ENCODE assay signal across 10 mouse cellular contexts in the genomic region with DNA sequence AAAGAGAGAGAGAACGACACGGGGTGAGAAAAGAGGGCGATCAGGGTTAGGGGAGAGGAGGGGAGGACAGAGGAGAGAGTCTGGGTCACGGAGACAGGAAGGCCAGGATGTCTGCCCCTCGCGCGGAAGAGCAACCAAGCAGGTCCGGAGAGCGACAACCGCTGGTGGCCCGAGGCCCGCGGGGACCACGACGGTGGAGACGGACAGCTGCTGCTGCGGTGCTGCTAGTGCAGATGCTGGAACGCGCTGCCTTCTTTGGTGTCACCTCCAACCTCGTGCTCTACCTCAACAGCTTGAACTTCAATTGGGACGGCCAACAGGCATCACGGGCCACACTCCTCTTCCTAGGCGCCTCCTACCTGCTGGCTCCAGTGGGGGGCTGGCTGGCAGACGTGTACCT. TPM values are rescaled to one million over a fixed set of nuclear protein-coding genes. Genes with fewer than 3 reads are reported as not detected.
DNase-seq lines count a peak whose midpoint lies in the region; ATAC-seq and TF ChIP-seq lines count a peak whose summit lies in the region.
"Had no signal": no experiment of that assay in that cellular context is flagged by ENCODE, and none has a peak within 500 bp of the region (broad histone marks: within the 10 kb centered on the region; RNA-seq: fewer than 3 reads in every experiment).

No protein-coding gene starts in this region.

- H3K36me3 ChIP-seq in kidney, postnatal 0 days (ENCODE audit: insufficient read depth, low read length), result no peaks in the 10 kb centered on the region
- no peaks in the 10 kb centered on the region for H3K36me3 ChIP-seq in heart, embryonic 14.5 days (ENCODE audit: control insufficient read depth, insufficient read depth, low read length)

- TF ChIP-seq CTCF in kidney, postnatal 0 days (IDR thresholded peaks at IDR 0.05; ENCODE audit: low read depth), result no peak

- ATAC-seq in kidney, postnatal 0 days (replicated peaks; ENCODE audit: low FRiP score, low read depth), result 0 out of 2 replicates have a peak, but pooled peaks have one; percentile 17
- no peak for ATAC-seq in heart, embryonic 14.5 days (ENCODE audit: insufficient number of reproducible peaks, insufficient read depth, low FRiP score, low read depth)
- ATAC-seq in cerebellum, adult (ENCODE audit: insufficient number of reproducible peaks, low FRiP score, low TSS enrichment), result no peak

- H3K27me3 ChIP-seq in kidney, postnatal 0 days (ENCODE audit: insufficient read depth, low read length), result no peaks in the 10 kb centered on the region
- H3K27me3 ChIP-seq in heart, embryonic 14.5 days (ENCODE audit: control insufficient read depth, insufficient read depth, low read length), result no peaks in the 10 kb centered on the region

- 33% methylated on average over 24 of the region's 24 CpGs for WGBS in kidney, postnatal 0 days
- 48% methylated on average over 22 of the region's 24 CpGs for WGBS in heart, embryonic 14.5 days

- DNase-seq in embryo, embryonic 10 days (ENCODE audit: low spot score), result peak; percentile 37
- no peak for DNase-seq in embryo, embryonic 9.5 days (ENCODE audit: extremely low spot score)
- DNase-seq in kidney, postnatal 0 days (ENCODE audit: low spot score), result no peak
- DNase-seq in kidney, adult 18-20 months, result no peak
- peak; percentile 30 for DNase-seq in naive thymus-derived CD4-positive, alpha-beta T cell, adult 2 months (ENCODE audit: low read depth)
- DNase-seq in ovary, postnatal 10 days (ENCODE audit: low spot score), result no peak

- H3K4me2 ChIP-seq in kidney, postnatal 0 days (ENCODE audit: low read length), result peak overlapping the region; percentile 30; the same call in 1 of the 2 replicates
- H3K4me2 ChIP-seq in heart, embryonic 14.5 days (ENCODE audit: low read length), result peak overlapping the region; percentile 40

- H3K27ac ChIP-seq in kidney, postnatal 0 days, result no peak overlapping the region
- H3K27ac ChIP-seq in heart, embryonic 14.5 days (replicated peaks in 1 of 2; ENCODE audit: control insufficient read depth in 1 of 2, insufficient read depth in 1 of 2, low read depth in 2 of 2, low read length in 2 of 2), result no peak overlapping the region

- H3K4me3 ChIP-seq in kidney, postnatal 0 days (replicated peaks; ENCODE audit: low read depth, low read length), result no peak overlapping the region
- no peak overlapping the region for H3K4me3 ChIP-seq in heart, embryonic 14.5 days (ENCODE audit: control insufficient read depth in 1 of 2, insufficient read depth in 1 of 2, low read depth in 1 of 2, low read length in 2 of 2)

- H3K9ac ChIP-seq in kidney, postnatal 0 days (ENCODE audit: low read depth, low read length), result no peak overlapping the region
- H3K9ac ChIP-seq in heart, embryonic 14.5 days (ENCODE audit: low read length), result no peak overlapping the region; the same call in 1 of the 2 replicates

- H3K4me1 ChIP-seq in kidney, postnatal 0 days (replicated peaks; ENCODE audit: insufficient read depth, low read length), result peaks cover 17% of the 10 kb centered on the region; the same call in 1 of the 2 replicates
- H3K4me1 ChIP-seq in heart, embryonic 14.5 days (ENCODE audit: control insufficient read depth in 2 of 2, insufficient read depth in 2 of 2, low read length in 2 of 2), result peaks cover 3 to 5% of the 10 kb centered on the region in 2 experiments; a peak in 1 of 4 replicates

- no peaks in the 10 kb centered on the region for H3K9me3 ChIP-seq in kidney, postnatal 0 days (replicated peaks; ENCODE audit: low read length)
- no peaks in the 10 kb centered on the region for H3K9me3 ChIP-seq in heart, embryonic 14.5 days (ENCODE audit: control insufficient read depth, low read length)

RNA-seq across cellular contexts. Expression of a gene that starts 3.4 kb away (rescaled TPM):
- 0.83 and 0.93 TPM in 2 replicates for polyA plus RNA-seq in kidney, postnatal 0 days (2015; fragmentation: Nextera tagmentation; extraction: Ambion mirVana)
- polyA plus RNA-seq in heart, embryonic 14.5 days (2014; fragmentation: Nextera tagmentation; extraction: Ambion mirVana), result 0.46 and 0.66 TPM in 2 replicates

RNA-seq across cellular contexts. Expression of a gene that starts 13.1 kb away (rescaled TPM):
- polyA plus RNA-seq in kidney, postnatal 0 days (2015; fragmentation: Nextera tagmentation; extraction: Ambion mirVana), result 0.05 TPM in 1 of 2 replicates, not detected in the other
- not detected in 2 replicates for polyA plus RNA-seq in heart, embryonic 14.5 days (2014; fragmentation: Nextera tagmentation; extraction: Ambion mirVana)
- polyA plus RNA-seq: hindbrain, embryonic 11.5 days; neural tube, embryonic 11.5 days had no signal

RNA-seq across cellular contexts. Expression of a gene that starts 26.8 kb away (rescaled TPM):
- 43.5 and 45.0 TPM in 2 replicates for polyA plus RNA-seq in kidney, postnatal 0 days (2015; fragmentation: Nextera tagmentation; extraction: Ambion mirVana)
- 31.6 and 37.0 TPM in 2 replicates for polyA plus RNA-seq in heart, embryonic 14.5 days (2014; fragmentation: Nextera tagmentation; extraction: Ambion mirVana)

RNA-seq across cellular contexts. Expression of a gene that starts 38.9 kb away (rescaled TPM):
- polyA plus RNA-seq in kidney, postnatal 0 days (2015; fragmentation: Nextera tagmentation; extraction: Ambion mirVana), result 87.0 and 89.6 TPM in 2 replicates
- 92.4 and 94.5 TPM in 2 replicates for polyA plus RNA-seq in heart, embryonic 14.5 days (2014; fragmentation: Nextera tagmentation; extraction: Ambion mirVana)

RNA-seq across cellular contexts. Expression of a gene that starts 52.1 kb away (rescaled TPM):
- 30.6 and 35.2 TPM in 2 replicates for polyA plus RNA-seq in kidney, postnatal 0 days (2015; fragmentation: Nextera tagmentation; extraction: Ambion mirVana)
- 32.0 and 35.3 TPM in 2 replicates for polyA plus RNA-seq in heart, embryonic 14.5 days (2014; fragmentation: Nextera tagmentation; extraction: Ambion mirVana)

Comparison
In these comparisons a context has a peak if more than half of its experiments do, and no peak if none do; other contexts are left out.
1. DNase-seq: peak in embryo, embryonic 10 days (single experiment) and naive thymus-derived CD4-positive, alpha-beta T cell, adult 2 months (single experiment); none in embryo, embryonic 9.5 days (single experiment), kidney, postnatal 0 days (single experiment), kidney, adult 18-20 months (single experiment) and ovary, postnatal 10 days (single experiment).